Mouse (Mus musculus) midbrain, postnatal 0 days (tissue): ENCODE results near the gene Eif5. TPM values are rescaled to one million over a fixed set of nuclear protein-coding genes. Genes with fewer than 3 reads are reported as not detected.
A peak's percentile ranks its signal among the peaks of the same experiment; 100 is the strongest.

Source experiments
- ATAC-seq: fragments of 200-750 bp; cut with Nextera tagmentation; 2 replicates; pipeline ENCODE4 v1.8.0; 2017; ENCODE audit warnings: moderate number of reproducible peaks, mild to moderate bottlenecking, moderate TSS enrichment, moderate library complexity; ENCODE audit not compliant: low FRiP score
- DNase-seq: peaks from one replicate; pipeline ENCODE4 v3.0.0-alpha.2; 2015; ENCODE audit warnings: low spot score
- H3K27ac ChIP-seq: fragments of 300-500 bp; sonication (generic); 2 replicates; pipeline ENCODE4 v1.5.1; 2014; ENCODE audit warnings: low read depth, mild to moderate bottlenecking, low read length, mixed read lengths
- H3K27me3 ChIP-seq: fragments of 300-500 bp; sonication (generic); 2 replicates; pipeline ENCODE4 v1.6.1; 2014; ENCODE audit warnings: low read length, control low read depth, mixed read lengths; ENCODE audit not compliant: insufficient read depth
- H3K36me3 ChIP-seq: fragments of 300-500 bp; sonication (generic); 2 replicates; pipeline ENCODE4 v1.6.1; 2014; ENCODE audit warnings: low read length, control low read depth, mixed read lengths; ENCODE audit not compliant: insufficient read depth
- H3K4me1 ChIP-seq: fragments of 300-500 bp; sonication (generic); 2 replicates; pipeline ENCODE4 v1.6.1; 2014; ENCODE audit warnings: mild to moderate bottlenecking, control low read depth, antibody characterized with exemption, low read length, mixed read lengths; ENCODE audit not compliant: insufficient read depth
- H3K4me2 ChIP-seq: fragments of 300-500 bp; sonication (generic); 2 replicates; pipeline ENCODE4 v1.6.1; 2014; ENCODE audit warnings: low read depth, mild to moderate bottlenecking, low read length, mixed read lengths; ENCODE audit not compliant: poor library complexity, severe bottlenecking
- H3K4me3 ChIP-seq: fragments of 300-500 bp; sonication (generic); 2 replicates; pipeline ENCODE4 v1.5.1; 2014; ENCODE audit warnings: low read depth, mild to moderate bottlenecking, low read length, moderate library complexity
- H3K9ac ChIP-seq: fragments of 300-500 bp; sonication (generic); replicated peaks from 2 replicates; pipeline ENCODE4 v1.6.1; 2014; ENCODE audit warnings: mild to moderate bottlenecking, low read length, moderate library complexity, mixed read lengths; ENCODE audit not compliant: poor library complexity, severe bottlenecking
- H3K9me3 ChIP-seq: fragments of 300-500 bp; sonication (generic); 2 replicates; pipeline ENCODE4 v1.6.1; 2016; ENCODE audit warnings: low read length, control low read depth
- CTCF ChIP-seq: IDR thresholded peaks from 2 replicates; pipeline ENCODE4 v1.5.1; 2016; ENCODE audit warnings: antibody characterized with exemption, mild to moderate bottlenecking
- WGBS: fragments of 180-500 bp; shearing (Covaris S2); extraction: QIAGEN DNeasy Blood & Tissue Kit; methylation state at CpG from one replicate; pipeline ENCODE4 v1.1.7; 2014; 5-methylcytosine and 5-hydroxymethylcytosine counted together
- polyA plus RNA-seq: library from polyadenylated mRNA; unstranded; fragments of >200 nt; fragmentation: Nextera tagmentation; extraction: Ambion mirVana; gene quantifications from 2 replicates; pipeline ENCODE4 v1.2.1, GENCODE M21; 2015
- total RNA-seq: library from RNA; depleted of rRNA; stranded (reverse); fragments of >200 nt; gene quantifications from 2 replicates; pipeline ENCODE4 v1.2.3, GENCODE M21; 2014

Gene Eif5
- total and polyA plus RNA-seq, 2 experiments from 2014 or later, result 283 to 640 TPM

- 60% methylated on average over 5 of the region's 5 CpGs for WGBS
- H3K9ac ChIP-seq, result no peak overlapping the region
- no peak overlapping the region for H3K4me2 ChIP-seq
- no peak overlapping the region for H3K4me3 ChIP-seq
- no peaks in the 10 kb centered on the region for H3K4me1 ChIP-seq
- no peak for TF ChIP-seq CTCF
- ATAC-seq (no peak), DNase-seq (peak; percentile 5)
- no peaks in the 10 kb centered on the region for H3K9me3 ChIP-seq
- no peaks in the 10 kb centered on the region for H3K27me3 ChIP-seq
- H3K36me3 ChIP-seq, result no peaks in the 10 kb centered on the region
- no peak overlapping the region; the same call in 1 of the 2 replicates for H3K27ac ChIP-seq
Measured at GRCm38 (mm10) chr12:111560286-111560685, 22.5 kb downstream of the Eif5 start.

GRCm38 (mm10) chr12:111562276-111562814 is 24.5 kb downstream of the Eif5 start:
- H3K4me3 ChIP-seq, result no peak overlapping the region
- 45% methylated on average over 4 of the region's 4 CpGs for WGBS

DNA sequence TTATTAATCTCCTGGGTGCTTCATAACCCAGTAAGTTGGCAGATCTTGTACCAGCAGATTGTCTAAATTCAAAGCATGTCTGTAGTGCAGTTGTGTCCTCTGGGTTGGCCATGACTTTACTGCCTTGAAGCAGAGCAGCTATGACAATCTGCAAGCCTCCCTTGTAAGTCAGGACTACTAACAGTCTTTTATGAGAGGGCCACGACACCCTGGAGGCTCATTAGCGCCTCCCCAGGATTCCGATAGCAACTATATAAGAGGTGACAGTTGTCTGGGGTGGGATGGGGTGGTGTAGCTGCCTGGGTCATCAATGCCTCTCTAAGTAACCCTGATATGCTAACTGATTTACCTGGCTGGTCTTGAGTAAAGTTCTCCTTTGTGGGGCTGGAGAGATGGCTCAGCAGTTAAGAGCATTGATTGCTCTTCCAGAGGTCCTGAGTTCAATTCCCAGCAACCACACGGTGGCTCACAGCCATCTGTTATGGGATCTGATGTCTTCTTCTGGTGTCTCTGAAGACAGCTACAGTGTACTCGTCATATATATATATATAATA is 25.3 kb downstream of the Eif5 start:
- ATAC-seq (no peak), DNase-seq (no peak)
- Histone ChIP-seq H3K4me1 (no peaks in the 10 kb centered on the region), H3K27ac (no peak overlapping the region), H3K36me3 (no peaks in the 10 kb centered on the region), H3K27me3 (no peaks in the 10 kb centered on the region), H3K4me2 (no peak overlapping the region), H3K9me3 (no peaks in the 10 kb centered on the region), H3K4me3 (no peak overlapping the region), H3K9ac (no peak overlapping the region)
- WGBS, result 43% methylated on average over 5 of the region's 5 CpGs
- TF ChIP-seq CTCF, result no peak

More at GRCm38 (mm10) chr12:111562276-111562814, 24.5 kb downstream of the Eif5 start:
- no peaks in the 10 kb centered on the region for H3K4me1 ChIP-seq
- no peak overlapping the region for H3K4me2 ChIP-seq
- H3K27me3 ChIP-seq, result no peaks in the 10 kb centered on the region
- H3K9ac ChIP-seq, result no peak overlapping the region
- H3K9me3 ChIP-seq, result no peaks in the 10 kb centered on the region
- no peak for ATAC-seq
- no peak for TF ChIP-seq CTCF
- no peaks in the 10 kb centered on the region for H3K36me3 ChIP-seq
- no peak for DNase-seq
- H3K27ac ChIP-seq, result no peak overlapping the region

DNA sequence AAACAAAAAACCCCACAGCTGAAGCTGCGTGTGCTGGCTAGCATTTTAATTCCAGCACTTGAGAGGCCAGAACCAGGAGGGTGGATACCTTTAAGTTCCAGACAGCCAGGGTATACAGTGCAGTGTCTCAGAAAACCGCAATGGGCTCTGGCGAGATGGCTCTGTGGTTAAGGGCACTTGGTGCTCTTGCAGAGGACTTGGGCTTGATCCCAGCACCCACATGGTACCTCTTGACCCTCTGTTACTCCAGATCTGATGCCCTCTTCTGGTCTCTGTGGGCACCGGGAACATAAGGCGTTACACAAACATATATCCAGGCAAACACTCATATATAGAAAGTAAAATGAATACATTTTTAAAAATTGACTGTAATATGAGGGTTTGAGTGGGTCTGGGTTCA is 27.5 kb downstream of the Eif5 start:
- TF ChIP-seq CTCF, result no peak
- Histone ChIP-seq H3K4me3 (no peak overlapping the region), H3K9ac (no peak overlapping the region), H3K27me3 (no peaks in the 10 kb centered on the region), H3K27ac (no peak overlapping the region), H3K4me1 (no peaks in the 10 kb centered on the region), H3K4me2 (no peak overlapping the region), H3K9me3 (no peaks in the 10 kb centered on the region), H3K36me3 (no peaks in the 10 kb centered on the region)
- ATAC-seq (no peak), DNase-seq (no peak)
- 84% methylated on average over 5 of the region's 5 CpGs for WGBS

DNA sequence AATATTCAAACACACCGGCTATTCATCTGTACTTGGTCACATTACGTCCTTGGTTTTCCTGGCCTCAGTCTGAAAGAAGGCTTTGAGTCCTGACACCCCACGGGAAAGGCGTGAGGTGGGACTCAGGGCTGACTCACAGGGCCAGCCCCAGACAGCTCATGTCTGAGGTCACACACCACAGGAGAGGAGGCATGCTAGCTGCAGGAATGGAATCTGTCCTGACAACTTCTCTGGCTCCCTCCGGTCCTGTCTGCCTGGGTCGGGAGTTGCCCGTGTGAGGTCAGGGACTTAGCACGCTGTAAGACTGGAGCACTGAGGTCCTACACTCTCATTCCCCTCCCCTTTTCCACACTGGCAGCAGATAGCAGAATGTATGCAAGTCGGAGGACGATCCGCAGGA is 31.0 kb downstream of the Eif5 start:
- Histone ChIP-seq H3K9ac (no peak overlapping the region), H3K36me3 (no peaks in the 10 kb centered on the region), H3K27ac (no peak overlapping the region), H3K4me2 (no peak overlapping the region), H3K9me3 (no peaks in the 10 kb centered on the region), H3K27me3 (no peaks in the 10 kb centered on the region), H3K4me1 (peaks cover 10% of the 10 kb centered on the region; the same call in 1 of the 2 replicates), H3K4me3 (no peak overlapping the region)
- ATAC-seq (no peak), DNase-seq (no peak)
- 69% methylated on average over 11 of the region's 11 CpGs for WGBS
- no peak for TF ChIP-seq CTCF

GRCm38 (mm10) chr12:111572406-111572805 is 34.6 kb downstream of the Eif5 start:
- Histone ChIP-seq H3K27ac (no peak overlapping the region), H3K4me3 (no peak overlapping the region), H3K27me3 (no peaks in the 10 kb centered on the region), H3K9ac (no peak overlapping the region), H3K4me2 (peak overlapping the region; percentile 91; the same call in 1 of the 2 replicates), H3K4me1 (peaks cover 14% of the 10 kb centered on the region; the same call in 1 of the 2 replicates), H3K9me3 (no peaks in the 10 kb centered on the region), H3K36me3 (no peaks in the 10 kb centered on the region)
- no peak for DNase-seq
- no peak for ATAC-seq
- no peak for TF ChIP-seq CTCF
- 83% methylated on average over 7 of the region's 7 CpGs for WGBS
